Mouse (Mus musculus) adrenal gland, postnatal 36 days (tissue): ENCODE results near the gene Fam234b. TPM values are rescaled to one million over a fixed set of nuclear protein-coding genes. Genes with fewer than 3 reads are reported as not detected.

Experiments used
- DNase-seq, 2 experiments: peaks; one replicate each; pipeline ENCODE4 v3.0.0; 2021; ENCODE audit warnings: mixed read lengths in 1 of 2
- total RNA-seq, 2 experiments: library from RNA; stranded (reverse); gene quantifications; 2 replicates each; pipeline ENCODE4 v1.2.3; 2021

The Fam234b gene
- total RNA-seq, 2 experiments from 2014 or later: 26.5 to 31.9 TPM

DNA sequence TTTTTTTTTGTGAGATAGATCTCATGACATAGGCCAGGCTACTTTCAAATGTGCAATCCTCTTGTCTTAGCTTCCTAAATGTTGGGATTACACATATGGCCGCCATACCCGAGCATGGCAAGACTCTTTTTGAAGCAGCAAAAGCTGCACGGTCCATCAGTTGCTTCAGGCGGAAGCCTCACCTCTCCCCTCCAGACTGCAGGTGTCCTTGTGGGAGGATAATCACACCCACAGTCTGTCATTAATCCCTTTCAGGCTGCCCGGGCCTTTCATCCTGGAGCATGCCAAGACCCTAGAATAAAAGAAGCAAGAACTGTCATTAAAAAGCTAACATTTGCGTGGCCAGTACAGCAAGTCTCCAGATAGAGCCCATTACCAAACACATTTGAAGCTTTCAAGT is 71.8 kb downstream of the Fam234b start:
- DNase-seq: no peak

GRCm38 (mm10) chr6:135271761-135272160 is 74.0 kb downstream of the Fam234b start:
- no peak for DNase-seq

GRCm38 (mm10) chr6:135273066-135273465 is 75.3 kb downstream of the Fam234b start:
- DNase-seq: no peak

- no peak for DNase-seq
These were observed 77.5 kb downstream of the Fam234b start for GRCm38 (mm10) chr6:135275231-135275630.

DNA sequence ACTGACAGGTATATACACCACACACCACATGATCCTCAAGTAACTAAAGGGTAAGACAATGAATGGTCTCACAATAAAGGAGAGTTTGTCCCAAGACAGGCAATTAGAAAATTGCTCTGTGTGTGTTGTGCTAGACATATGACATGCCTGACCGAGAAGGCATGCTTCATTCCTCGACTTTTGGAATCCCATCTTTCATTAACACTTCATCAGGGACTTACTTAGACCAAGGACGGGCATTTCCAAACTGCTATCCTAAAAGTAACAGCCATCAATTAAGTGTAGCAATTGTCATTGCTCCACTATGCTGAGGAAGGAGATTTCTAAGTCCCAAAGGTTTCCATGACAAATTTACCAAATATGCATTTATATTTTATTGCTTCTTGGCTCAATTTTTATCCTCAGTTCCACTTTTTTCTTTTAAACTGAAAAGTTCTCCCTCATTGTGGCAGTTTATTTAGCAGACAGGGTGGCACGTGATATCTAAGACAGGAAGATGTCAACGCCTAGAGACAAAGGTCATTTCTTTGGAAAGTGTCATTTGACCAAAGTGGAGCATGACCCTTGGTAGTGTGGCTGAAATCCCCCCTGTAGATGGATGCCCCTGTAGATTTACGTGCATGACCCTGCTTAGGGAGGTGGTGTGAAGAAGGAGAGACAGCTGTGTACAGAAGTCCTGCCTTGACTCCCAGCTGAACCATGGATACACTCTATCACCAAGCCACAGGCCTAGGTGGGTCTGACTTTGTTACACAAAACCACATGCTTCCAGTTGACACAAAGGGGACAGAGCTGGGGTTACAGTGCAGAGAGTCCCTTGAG is 78.9 kb downstream of the Fam234b start:
- no peak for DNase-seq

DNA sequence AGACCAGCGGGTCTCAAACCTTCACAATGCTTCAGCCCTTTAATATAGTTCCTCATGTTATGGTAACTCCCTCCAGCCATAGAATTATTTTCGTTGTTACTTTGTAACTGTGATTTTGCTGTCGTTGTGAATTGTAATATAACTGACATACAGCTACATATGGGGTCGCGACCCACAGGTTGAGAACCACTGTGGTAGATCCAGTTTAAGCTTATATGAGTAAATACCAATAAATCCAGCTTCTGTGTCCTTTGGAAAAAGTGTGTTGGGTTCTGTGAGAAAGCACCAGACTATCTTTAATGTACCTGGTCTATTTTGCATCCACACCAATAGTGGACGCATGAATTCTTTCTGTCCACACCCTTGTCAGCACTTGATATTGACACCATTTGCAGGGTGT is 80.5 kb downstream of the Fam234b start:
- DNase-seq: no peak

- DNase-seq: no peak
These were observed 81.5 kb downstream of the Fam234b start for GRCm38 (mm10) chr6:135279286-135279685.

GRCm38 (mm10) chr6:135279856-135280255 is 82.1 kb downstream of the Fam234b start:
- DNase-seq: no peak

DNA sequence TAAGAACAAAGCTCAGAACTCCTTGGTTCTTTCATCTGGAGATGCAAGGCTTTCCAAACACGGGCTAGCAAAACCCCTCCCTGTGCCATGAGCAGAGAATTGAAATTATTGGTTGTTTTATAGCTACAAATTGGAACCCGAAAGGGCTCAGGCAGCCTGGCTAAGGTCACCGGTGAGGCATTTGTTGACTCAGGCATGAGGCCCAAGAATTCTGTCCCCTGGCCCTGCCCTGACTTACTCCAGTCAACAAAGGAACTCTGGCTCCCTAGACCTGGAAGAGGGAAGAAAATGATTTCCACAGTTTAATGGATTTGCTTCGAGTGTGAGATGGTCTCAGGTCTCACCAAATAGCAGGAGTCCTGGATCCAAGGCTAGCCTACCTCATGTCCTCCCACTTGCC is 94.6 kb downstream of the Fam234b start:
- DNase-seq: peak in 1 of 2 experiments; percentile 12

DNA sequence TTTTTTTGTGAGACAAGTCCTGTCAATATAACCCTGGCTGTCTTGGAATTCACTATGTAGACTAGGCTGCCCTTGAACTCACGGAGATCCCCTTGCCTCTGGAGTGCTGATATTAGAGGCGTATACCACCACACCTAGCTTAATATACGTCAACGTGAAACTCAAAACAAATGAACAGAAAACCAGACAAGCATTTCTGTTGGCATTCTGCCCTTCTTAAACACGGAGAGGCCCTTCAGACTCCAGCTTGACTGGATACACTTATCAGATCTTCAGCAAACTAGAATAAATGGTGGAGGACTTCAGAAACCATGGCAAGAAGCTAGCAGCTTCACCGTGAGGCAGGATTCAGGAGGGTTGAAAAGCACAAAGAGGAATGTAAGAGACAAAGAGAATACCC is 96.4 kb downstream of the Fam234b start:
- no peak for DNase-seq

Other genes with a start within 250 kb of the Fam234b start
- 1 to 10 TPM; 4.5 to 5.5 TPM for gene Apold1, start 216.3 kb upstream of the Fam234b start, total RNA-seq
- 10 to 100 TPM; 63.1 to 63.2 TPM for gene Ddx47, start 186.4 kb upstream of the Fam234b start, total RNA-seq
- 1 to 10 TPM in 1 of 2 experiments, under 1 TPM in 1; 0.72 to 1.1 TPM for gene Gprc5a, start 132.3 kb upstream of the Fam234b start, total RNA-seq
- not detected for gene Gprc5d, start 79.7 kb upstream of the Fam234b start, total RNA-seq
- 10 to 100 TPM; 18.2 to 28.0 TPM for gene Hebp1, start within 50 bp of the Fam234b start, total RNA-seq
- gene Gsg1, start 56.4 kb downstream of the Fam234b start, total RNA-seq: not detected
- gene Pbp2, start 112.4 kb downstream of the Fam234b start, total RNA-seq: not detected
- 10 to 100 TPM; 25.9 to 46.9 TPM for gene Emp1, start 164.6 kb downstream of the Fam234b start, total RNA-seq